Mouse (Mus musculus): ENCODE results near the gene Abcc8. TPM values are rescaled to one million over a fixed set of nuclear protein-coding genes. Genes with fewer than 3 reads are reported as not detected.

Gene Abcc8
- not detected in 4 replicates for total RNA-seq (2023; ENCODE audit: inconsistent age)

GRCm38 (mm10) chr7:46179431-46180275 is at the start of gene Abcc8:
Gene Abcc8, minus strand, starts transcription at chr7:46180033.

GRCm38 (mm10) chr7:46100563-46100962 is 79.3 kb downstream of the Abcc8 start, which contains the start of gene Kcnj11:
Gene Kcnj11, minus strand, starts transcription at chr7:46100764.

Other genes with a start within 250 kb of the Abcc8 start
- gene Abcc6, start 149.7 kb downstream of the Abcc8 start, total RNA-seq (2023; ENCODE audit: inconsistent age): not detected in 4 replicates
- gene Nomo1, start 146.3 kb downstream of the Abcc8 start, total RNA-seq (2023; ENCODE audit: inconsistent age): 39.4 to 45.3 TPM (median 42.4 TPM) in 4 replicates
- not detected in 4 replicates for gene Kcnj11, start 79.3 kb downstream of the Abcc8 start, total RNA-seq (2023; ENCODE audit: inconsistent age)
- gene Ush1c, start 58.5 kb upstream of the Abcc8 start, total RNA-seq (2023; ENCODE audit: inconsistent age): not detected in 4 replicates
- gene Otog, start 61.0 kb upstream of the Abcc8 start, total RNA-seq (2023; ENCODE audit: inconsistent age): not detected in 4 replicates
- not detected in 4 replicates for gene Myod1, start 196.4 kb upstream of the Abcc8 start, total RNA-seq (2023; ENCODE audit: inconsistent age)
- 0.13 to 0.38 TPM (median 0.26 TPM) in 4 replicates for gene Kcnc1, start 216.5 kb upstream of the Abcc8 start, total RNA-seq (2023; ENCODE audit: inconsistent age)

Measured in B cell, adult (primary cell).